Comparison of ENCODE assay signal across 14 mouse cellular contexts in the genomic region with DNA sequence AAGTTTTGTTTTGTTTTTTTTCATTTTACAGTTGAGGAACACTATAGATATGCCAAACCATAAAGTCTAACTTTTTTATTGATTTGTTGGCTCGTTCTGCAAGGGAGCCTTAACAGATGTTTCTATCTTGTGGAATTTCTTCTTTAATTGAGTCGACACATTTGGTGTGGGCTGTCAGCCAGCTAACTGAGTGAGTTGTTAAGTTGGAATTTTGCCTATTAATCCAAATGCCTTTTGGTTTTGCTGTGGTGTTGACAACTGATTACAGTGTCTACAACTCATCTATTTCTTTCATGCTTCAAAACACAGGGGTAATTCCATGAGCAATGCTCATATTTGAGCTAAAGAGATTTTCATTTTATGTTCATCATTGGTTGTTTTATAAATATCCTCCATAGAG. TPM values are rescaled to one million over a fixed set of nuclear protein-coding genes. Genes with fewer than 3 reads are reported as not detected.
DNase-seq lines count a peak whose midpoint lies in the region; ATAC-seq and TF ChIP-seq lines count a peak whose summit lies in the region.
"Had no signal": no experiment of that assay in that cellular context is flagged by ENCODE, and none has a peak within 500 bp of the region (broad histone marks: within the 10 kb centered on the region; RNA-seq: fewer than 3 reads in every experiment).

No protein-coding gene starts in this region.

- no peak overlapping the region for H3K4me2 ChIP-seq in embryonic facial prominence, embryonic 14.5 days (ENCODE audit: low read depth, low read length)
- H3K4me2 ChIP-seq in kidney, embryonic 14.5 days (replicated peaks; ENCODE audit: low read depth, low read length) = no peak overlapping the region

- H3K9me3 ChIP-seq in embryonic facial prominence, embryonic 14.5 days (ENCODE audit: control insufficient read depth, low read length) = 0 out of 2 replicates have a peak, but pooled peaks cover 3% of the 10 kb centered on the region
- H3K9me3 ChIP-seq in embryonic facial prominence, embryonic 10.5 days = no peaks in the 10 kb centered on the region
- H3K9me3 ChIP-seq in kidney, embryonic 14.5 days (ENCODE audit: control insufficient read depth, low read length) = peaks cover 4% of the 10 kb centered on the region; the same call in 1 of the 2 replicates

- H3K4me3 ChIP-seq in embryonic facial prominence, embryonic 14.5 days (ENCODE audit: low read depth, low read length) = no peak overlapping the region
- no peak overlapping the region for H3K4me3 ChIP-seq in embryonic facial prominence, embryonic 10.5 days
- no peak overlapping the region for H3K4me3 ChIP-seq in kidney, embryonic 14.5 days (ENCODE audit: low read length)
- no peak overlapping the region for H3K4me3 ChIP-seq in small intestine, adult 2 months (ENCODE audit: low read depth, low read length)
- H3K4me3 ChIP-seq: hindbrain, embryonic 10.5 days; megakaryocyte, embryonic 14.5 days had no signal

- H3K9ac ChIP-seq in embryonic facial prominence, embryonic 14.5 days (ENCODE audit: low read depth, low read length) = no peak overlapping the region
- no peak overlapping the region for H3K9ac ChIP-seq in kidney, embryonic 14.5 days (ENCODE audit: low read depth, low read length)

- H3K4me1 ChIP-seq in embryonic facial prominence, embryonic 14.5 days (ENCODE audit: control insufficient read depth, insufficient read depth, low read length) = no peaks in the 10 kb centered on the region
- H3K4me1 ChIP-seq in embryonic facial prominence, embryonic 10.5 days = no peaks in the 10 kb centered on the region; the same call in 1 of the 2 replicates
- H3K4me1 ChIP-seq in kidney, embryonic 14.5 days (ENCODE audit: control insufficient read depth, insufficient read depth, low read length) = 0 out of 2 replicates have a peak, but pooled peaks cover 1% of the 10 kb centered on the region
- H3K4me1 ChIP-seq in small intestine, adult 2 months (ENCODE audit: control insufficient read depth, insufficient read depth, insufficient read length, low read length) = peaks cover 26% of the 10 kb centered on the region
- H3K4me1 ChIP-seq: hindbrain, embryonic 10.5 days; megakaryocyte, embryonic 14.5 days had no signal

- DNase-seq in embryonic facial prominence, embryonic 14.5 days (ENCODE audit: low spot score) = peak; percentile 52
- no peak for DNase-seq in embryonic facial prominence, embryonic 10.5 days (ENCODE audit: low spot score)
- DNase-seq in kidney, adult 9 months = peak; percentile 29
- DNase-seq in right cerebral cortex, postnatal 10 days (ENCODE audit: low spot score in 2 of 2) = peak; percentile 46 to 49
- DNase-seq in right cerebral cortex, adult 18-20 months = no peak
- DNase-seq in c-Kit-positive CD71-positive TER-119-positive erythroid progenitor cells, embryonic 14.5 days (ENCODE audit: low spot score) = no peak
- DNase-seq: adrenal gland, postnatal 36 days; cerebellum, adult 8-10 months; liver had no signal

- no peak overlapping the region for H3K27ac ChIP-seq in embryonic facial prominence, embryonic 14.5 days (replicated peaks; ENCODE audit: low read depth, low read length)
- H3K27ac ChIP-seq in embryonic facial prominence, embryonic 10.5 days (replicated peaks) = no peak overlapping the region
- no peak overlapping the region for H3K27ac ChIP-seq in kidney, embryonic 14.5 days (ENCODE audit: low read depth, low read length)
- H3K27ac ChIP-seq in small intestine, adult 2 months (ENCODE audit: insufficient read depth, low read depth, low read length) = peak overlapping the region; percentile 70; the same call in 1 of the 2 replicates
- H3K27ac ChIP-seq: hindbrain, embryonic 10.5 days had no signal

- no peak for TF ChIP-seq POLR2A in small intestine, adult 2 months (IDR thresholded peaks at IDR 0.05; ENCODE audit: low read depth, low read length)

- 48% methylated on average over 2 of the region's 2 CpGs for WGBS in embryonic facial prominence, embryonic 14.5 days
- 84% methylated on average over 2 of the region's 2 CpGs for WGBS in embryonic facial prominence, embryonic 10.5 days
- 52% methylated on average over 2 of the region's 2 CpGs for WGBS in kidney, embryonic 14.5 days
- WGBS in small intestine, adult 2 months = 13% methylated on average over 2 of the region's 2 CpGs

- no peak for TF ChIP-seq CTCF in small intestine, adult 2 months (IDR thresholded peaks at IDR 0.05; ENCODE audit: extremely low read depth, insufficient read length, insufficient replicate concordance, low read depth, low read length)

- ATAC-seq in embryonic facial prominence, embryonic 14.5 days (ENCODE audit: low read depth) = no peak
- no peak for ATAC-seq in kidney, embryonic 14.5 days (ENCODE audit: low FRiP score, low TSS enrichment)
- ATAC-seq: lung, postnatal 0 days had no signal

- no peaks in the 10 kb centered on the region for H3K36me3 ChIP-seq in embryonic facial prominence, embryonic 14.5 days (ENCODE audit: control insufficient read depth, insufficient read depth, low read length)
- no peaks in the 10 kb centered on the region for H3K36me3 ChIP-seq in embryonic facial prominence, embryonic 10.5 days (replicated peaks)
- no peaks in the 10 kb centered on the region for H3K36me3 ChIP-seq in kidney, embryonic 14.5 days (ENCODE audit: control insufficient read depth, insufficient read depth, low read length)
- peaks cover 3% of the 10 kb centered on the region for H3K36me3 ChIP-seq in small intestine, adult 2 months (ENCODE audit: control insufficient read depth, insufficient read depth, low read length)
- H3K36me3 ChIP-seq: hindbrain, embryonic 10.5 days had no signal

- no peaks in the 10 kb centered on the region for H3K27me3 ChIP-seq in embryonic facial prominence, embryonic 14.5 days (replicated peaks; ENCODE audit: control insufficient read depth, insufficient read depth, low read length)
- no peaks in the 10 kb centered on the region for H3K27me3 ChIP-seq in embryonic facial prominence, embryonic 10.5 days (replicated peaks; ENCODE audit: low read depth, poor library complexity, severe bottlenecking)
- no peaks in the 10 kb centered on the region for H3K27me3 ChIP-seq in kidney, embryonic 14.5 days (ENCODE audit: control insufficient read depth, insufficient read depth, low read length)
- no peaks in the 10 kb centered on the region for H3K27me3 ChIP-seq in small intestine, adult 2 months (ENCODE audit: control insufficient read depth, insufficient read depth, low read length)

RNA-seq across cellular contexts. Expression of gene Gpat3, which starts 20.7 kb away (rescaled TPM):
- polyA plus RNA-seq in embryonic facial prominence, embryonic 14.5 days (2014; fragmentation: Nextera tagmentation; extraction: Ambion mirVana) = 0.45 and 1.5 TPM in 2 replicates
- 0.74 and 0.90 TPM in 2 replicates for polyA plus RNA-seq in embryonic facial prominence, embryonic 10.5 days (2016; fragmentation: Nextera tagmentation; extraction: Ambion mirVana)
- polyA plus RNA-seq in kidney, embryonic 14.5 days (2014; fragmentation: Nextera tagmentation; extraction: Ambion mirVana) = 0.42 and 0.49 TPM in 2 replicates
- polyA plus RNA-seq in small intestine, adult 2 months (2012; rRNA removed) = 10.9 and 28.4 TPM in 2 replicates

RNA-seq across cellular contexts. Expression of gene Abraxas1, which starts 45.4 kb away (rescaled TPM):
- 17.2 and 20.7 TPM in 2 replicates for polyA plus RNA-seq in embryonic facial prominence, embryonic 14.5 days (2014; fragmentation: Nextera tagmentation; extraction: Ambion mirVana)
- polyA plus RNA-seq in embryonic facial prominence, embryonic 10.5 days (2016; fragmentation: Nextera tagmentation; extraction: Ambion mirVana) = 30.7 and 32.8 TPM in 2 replicates
- polyA plus RNA-seq in kidney, embryonic 14.5 days (2014; fragmentation: Nextera tagmentation; extraction: Ambion mirVana) = 31.5 and 33.8 TPM in 2 replicates
- polyA plus RNA-seq in small intestine, adult 2 months (2012; rRNA removed) = 0.63 and 0.95 TPM in 2 replicates

Comparison
In these comparisons a context has a peak if more than half of its experiments do, and no peak if none do; other contexts are left out.
1. DNase-seq: peak in embryonic facial prominence, embryonic 14.5 days (single experiment), kidney, adult 9 months (single experiment) and right cerebral cortex, postnatal 10 days (2 of 2); none in embryonic facial prominence, embryonic 10.5 days (single experiment), right cerebral cortex, adult 18-20 months (single experiment) and c-Kit-positive CD71-positive TER-119-positive erythroid progenitor cells, embryonic 14.5 days (single experiment).